Mouse (Mus musculus) forelimb bud, embryonic 11.5 days (tissue): ENCODE measurements around the gene Tspan3.

Source experiments
- DNase-seq: peaks from one replicate; pipeline ENCODE4 v3.0.0-alpha.2; 2012; ENCODE audit warnings: low read depth, low spot score

Gene Tspan3

DNA sequence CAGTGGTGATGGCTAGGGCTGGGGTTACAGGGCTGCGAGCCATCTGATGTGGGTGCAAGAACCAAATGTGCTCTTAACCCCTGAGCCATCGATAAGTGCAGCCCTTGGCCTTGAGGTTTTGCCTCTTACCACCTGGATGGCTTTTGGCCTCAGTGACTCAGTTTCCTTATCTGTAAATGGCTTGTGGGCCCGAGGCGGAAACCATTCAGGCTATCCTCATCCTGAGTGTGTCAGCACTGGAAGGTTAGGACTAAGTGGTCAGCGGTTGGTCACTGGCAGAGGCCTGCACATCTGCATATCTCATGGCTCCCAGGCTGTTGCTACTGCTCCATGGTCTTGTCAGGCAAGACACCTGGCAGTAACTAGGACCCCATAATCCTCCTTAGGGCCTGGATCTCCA lies 47.2 kb downstream of the Tspan3 start:
- DNase-seq = no peak

DNA sequence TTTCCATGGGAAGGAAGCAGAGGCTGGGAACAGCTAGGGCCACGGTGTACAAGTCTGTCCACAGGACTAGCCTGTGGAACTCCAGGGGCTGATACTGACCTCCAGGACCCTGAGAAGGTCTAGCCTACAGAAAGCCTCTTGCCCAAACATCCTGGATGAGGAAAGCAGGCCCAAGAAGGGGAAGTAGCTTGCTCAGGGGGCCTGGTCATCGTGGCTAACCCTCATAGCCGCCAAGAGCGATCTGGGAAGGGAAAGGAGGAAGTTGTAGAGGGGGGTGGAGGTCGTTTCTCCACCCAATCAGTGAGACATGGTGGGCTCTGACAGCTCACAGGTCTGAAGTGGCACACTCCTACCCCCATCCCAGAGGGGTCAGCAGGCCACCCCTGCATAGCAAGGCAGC lies 57.1 kb downstream of the Tspan3 start:
- DNase-seq = no peak

- DNase-seq = no peak
Observed at GRCm38 (mm10) chr9:56107527-56107926, 57.8 kb downstream of the Tspan3 start.

DNA sequence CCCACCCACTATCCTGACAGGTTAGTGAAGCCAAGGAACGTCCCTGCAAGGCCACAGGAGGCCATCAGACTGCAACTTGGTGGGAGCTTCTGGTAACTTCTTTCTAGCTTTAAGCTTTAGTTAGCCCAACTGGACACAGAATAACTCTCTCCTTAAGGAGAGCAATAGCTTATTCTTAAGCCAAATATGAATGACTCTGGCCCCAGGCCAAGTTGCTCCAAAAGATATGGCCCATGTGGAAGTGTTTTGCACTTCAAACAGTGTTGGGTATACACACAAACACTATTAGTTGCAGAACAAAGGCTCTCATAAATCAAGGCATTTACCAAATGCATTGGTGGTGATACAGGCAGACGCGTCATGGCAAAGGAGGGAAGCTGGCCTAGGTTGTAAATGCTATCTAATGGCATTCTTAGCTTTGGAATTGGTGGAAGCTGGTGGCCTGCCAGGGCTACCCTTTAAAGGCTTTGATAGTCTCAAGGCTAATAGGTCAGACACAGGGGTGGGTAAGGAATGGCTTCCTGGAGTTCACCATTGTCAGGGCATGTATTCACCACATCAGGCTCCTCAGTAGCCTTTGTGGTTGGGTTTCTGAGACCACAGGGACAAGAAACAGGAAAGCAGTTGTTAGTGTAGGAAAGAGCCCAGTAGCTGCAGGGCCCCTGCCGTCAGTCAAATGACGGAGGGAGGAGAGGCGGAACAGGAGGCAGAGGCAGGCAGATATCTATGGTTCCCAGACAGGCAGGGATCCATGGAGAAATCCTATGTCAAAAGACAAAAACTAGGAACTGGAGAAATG lies 58.8 kb downstream of the Tspan3 start:
- peak; percentile 13 for DNase-seq

GRCm38 (mm10) chr9:56104921-56105320 lies 60.4 kb downstream of the Tspan3 start:
- no peak for DNase-seq

DNA sequence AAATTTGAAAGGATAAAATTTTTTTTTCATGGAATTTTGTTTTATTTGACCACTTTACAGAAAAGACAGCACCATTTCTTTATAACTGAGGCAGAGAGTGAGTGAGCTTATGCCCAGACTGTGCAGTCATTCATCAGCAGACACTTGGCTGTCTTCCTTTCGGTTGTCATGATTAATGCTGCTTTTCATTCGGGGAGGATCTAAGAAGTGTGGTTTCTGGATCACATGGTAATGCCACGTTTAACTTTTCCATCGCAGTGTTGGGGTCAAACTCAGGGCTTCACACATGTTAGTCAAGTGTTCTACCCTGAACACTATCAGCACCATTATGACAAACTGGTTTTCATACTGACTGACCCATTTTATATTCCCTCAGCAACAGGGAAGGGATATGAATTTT lies 64.3 kb downstream of the Tspan3 start:
- DNase-seq = no peak

DNA sequence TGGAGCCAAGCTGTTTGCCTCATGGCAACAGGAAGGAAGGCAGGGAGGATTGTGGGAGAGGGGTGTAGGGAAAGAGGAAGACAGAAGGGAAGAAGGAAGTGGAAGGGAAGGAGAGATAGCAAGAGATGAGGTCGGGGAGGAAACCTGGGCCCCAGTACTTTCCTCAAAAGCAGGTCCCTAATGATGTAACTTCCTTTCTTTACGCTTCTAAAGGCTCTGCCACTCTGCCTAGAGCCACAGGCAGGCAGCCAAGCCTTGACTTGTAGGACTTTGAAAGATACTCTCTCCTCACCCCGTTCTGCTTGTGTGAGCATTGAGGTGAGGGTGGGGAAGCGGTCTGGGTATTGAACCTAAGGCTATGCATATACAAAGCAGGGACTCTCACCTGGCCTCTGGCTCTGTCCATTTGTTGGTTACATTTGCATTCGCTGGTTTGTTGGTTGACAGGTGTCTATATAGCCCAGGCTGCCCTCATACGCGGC lies 65.2 kb downstream of the Tspan3 start:
- no peak for DNase-seq

DNA sequence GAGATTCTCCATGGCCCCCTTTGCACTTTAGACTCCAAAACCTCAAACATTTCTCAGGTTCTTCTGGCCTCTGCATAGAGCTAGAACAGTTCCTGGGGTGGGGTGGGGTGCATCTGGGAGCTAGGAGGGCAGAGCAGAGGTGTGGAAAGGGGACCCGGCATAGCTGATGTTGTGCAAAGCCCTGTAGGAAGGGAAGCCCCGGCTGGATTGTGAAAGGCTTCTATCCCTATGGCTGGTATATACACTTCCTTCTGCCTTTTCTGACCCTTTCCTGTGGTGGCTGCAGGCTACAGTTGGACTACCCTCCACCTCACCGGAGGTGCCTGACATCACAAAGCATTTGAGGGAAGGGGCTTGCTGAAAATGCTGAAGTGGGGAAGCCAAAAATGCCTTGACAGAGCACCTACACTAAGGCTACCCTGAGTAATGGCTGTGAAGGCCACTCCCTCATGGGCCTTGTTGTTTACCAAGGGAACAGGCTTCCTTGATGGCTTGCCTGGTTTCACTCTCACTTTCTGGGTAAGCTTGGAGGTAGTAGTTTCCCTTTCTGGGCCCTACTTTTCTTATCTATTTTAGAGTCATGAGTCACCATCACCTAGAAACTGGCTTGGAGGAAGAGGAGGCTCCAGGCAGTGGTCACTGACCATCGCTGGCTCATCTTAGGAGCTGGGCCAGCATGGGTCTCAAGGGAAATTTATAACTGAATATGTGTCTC lies 67.5 kb downstream of the Tspan3 start:
- DNase-seq = no peak

GRCm38 (mm10) chr9:56092102-56092501 lies 73.2 kb downstream of the Tspan3 start:
- DNase-seq = no peak

GRCm38 (mm10) chr9:56090546-56091225 lies 74.6 kb downstream of the Tspan3 start:
- no peak for DNase-seq

DNA sequence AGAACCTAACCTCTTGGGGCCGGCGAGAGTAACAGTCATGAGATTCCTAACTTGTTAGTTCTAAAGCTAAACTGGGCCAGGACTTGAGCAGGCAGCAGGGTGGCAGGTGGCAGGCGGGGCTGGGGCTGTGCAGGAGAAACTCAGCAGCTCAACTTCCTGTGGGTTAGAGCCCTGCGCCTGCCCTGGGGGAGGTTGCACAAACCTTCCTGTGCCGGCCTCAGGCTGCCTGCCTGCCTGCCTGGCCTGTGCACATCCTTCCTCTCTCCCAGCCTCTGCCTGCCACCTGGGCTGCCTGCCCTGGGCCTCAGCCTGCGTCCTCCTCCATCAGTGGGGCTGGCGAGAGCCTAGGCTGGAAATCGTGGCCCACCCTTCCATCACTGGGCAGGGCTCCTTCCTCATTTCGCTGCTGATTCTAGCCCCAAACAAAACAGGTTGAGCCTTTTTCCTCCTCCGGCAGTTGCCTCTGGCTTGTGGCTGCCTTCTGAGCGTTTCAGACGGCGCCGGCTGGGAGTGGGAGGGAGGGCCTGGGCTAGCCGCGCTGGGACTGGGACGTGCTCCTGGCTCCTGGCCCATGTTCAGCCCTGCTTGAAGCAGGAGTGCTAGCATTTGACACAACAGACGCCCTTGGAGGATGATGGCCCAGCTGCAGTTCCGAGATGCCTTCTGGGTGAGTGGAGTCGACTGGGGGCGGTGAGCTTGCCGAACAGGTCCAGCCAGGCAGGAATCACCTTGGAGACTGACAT lies 75.3 kb downstream of the Tspan3 start, which contains the start of gene Pstpip1:
Gene Pstpip1 (plus strand): TSS at position 185 of the 743 bp plus-strand sequence.
- DNase-seq = peak; percentile 21

DNA sequence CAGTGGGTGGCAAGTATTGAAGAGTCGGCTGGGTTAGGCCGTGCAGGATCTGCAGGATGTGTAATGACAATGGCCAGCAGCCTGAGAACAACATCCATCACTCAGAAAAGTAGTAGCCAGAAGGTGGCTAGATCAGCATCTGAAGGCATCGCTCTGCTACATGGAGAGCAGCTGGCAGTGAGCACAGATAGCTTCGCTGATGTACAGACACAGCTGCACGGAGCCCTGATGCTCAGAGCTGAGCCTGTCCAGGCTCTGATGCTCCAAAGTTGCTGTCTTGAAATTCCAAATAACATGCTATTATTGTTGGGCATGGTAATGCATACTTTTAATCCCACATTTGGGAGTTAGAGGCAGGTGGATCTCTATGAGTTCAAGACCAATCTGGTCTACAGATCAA lies 78.8 kb downstream of the Tspan3 start:
- no peak for DNase-seq
